Mouse (Mus musculus) embryonic facial prominence, embryonic 15.5 days (tissue): ENCODE measurements around the gene Kcnj6. TPM values are rescaled to one million over a fixed set of nuclear protein-coding genes. Genes with fewer than 3 reads are reported as not detected.

Source experiments
- ATAC-seq: fragments of 200-750 bp; cut with Nextera tagmentation; 2 replicates; pipeline ENCODE4 v1.8.0; 2017; ENCODE audit warnings: low read depth, moderate TSS enrichment; ENCODE audit not compliant: insufficient number of reproducible peaks, low FRiP score, low TSS enrichment
- H3K27ac ChIP-seq: fragments of 300-500 bp; sonication (generic); replicated peaks from 2 replicates; pipeline ENCODE4 v1.5.1; 2015; ENCODE audit warnings: mild to moderate bottlenecking, inconsistent platforms
- H3K27me3 ChIP-seq: fragments of 300-500 bp; sonication (generic); 2 replicates; pipeline ENCODE4 v1.6.1; 2015; ENCODE audit warnings: inconsistent platforms
- H3K36me3 ChIP-seq: fragments of 300-500 bp; sonication (generic); 2 replicates; pipeline ENCODE4 v1.6.1; 2015; ENCODE audit warnings: mild to moderate bottlenecking, inconsistent platforms
- H3K4me1 ChIP-seq: fragments of 300-500 bp; sonication (generic); 2 replicates; pipeline ENCODE4 v1.6.1; 2015; ENCODE audit warnings: inconsistent platforms
- H3K4me2 ChIP-seq: fragments of 300-500 bp; sonication (generic); replicated peaks from 2 replicates; pipeline ENCODE4 v1.6.1; 2015; ENCODE audit warnings: mild to moderate bottlenecking, inconsistent platforms
- H3K4me3 ChIP-seq: fragments of 300-500 bp; sonication (generic); replicated peaks from 2 replicates; pipeline ENCODE4 v1.5.1; 2015; ENCODE audit warnings: mild to moderate bottlenecking, inconsistent platforms
- H3K9ac ChIP-seq: fragments of 300-500 bp; sonication (generic); 2 replicates; pipeline ENCODE4 v1.6.1; 2015; ENCODE audit warnings: inconsistent platforms
- H3K9me3 ChIP-seq: fragments of 300-500 bp; sonication (generic); replicated peaks from 2 replicates; pipeline ENCODE4 v1.6.1; 2016; ENCODE audit warnings: inconsistent platforms
- WGBS: fragments of 180-500 bp; shearing (Covaris S2); methylation state at CpG from one replicate; pipeline ENCODE4 v1.1.7; 2015; 5-methylcytosine and 5-hydroxymethylcytosine counted together
- polyA plus RNA-seq: library from polyadenylated mRNA; unstranded; fragments of >200 nt; fragmentation: Nextera tagmentation; extraction: Ambion mirVana; gene quantifications from 2 replicates; pipeline ENCODE4 v1.2.1, GENCODE M21; 2015

Gene Kcnj6
- polyA plus RNA-seq, 1 experiment from 2014 or later: 0.32 TPM

DNA sequence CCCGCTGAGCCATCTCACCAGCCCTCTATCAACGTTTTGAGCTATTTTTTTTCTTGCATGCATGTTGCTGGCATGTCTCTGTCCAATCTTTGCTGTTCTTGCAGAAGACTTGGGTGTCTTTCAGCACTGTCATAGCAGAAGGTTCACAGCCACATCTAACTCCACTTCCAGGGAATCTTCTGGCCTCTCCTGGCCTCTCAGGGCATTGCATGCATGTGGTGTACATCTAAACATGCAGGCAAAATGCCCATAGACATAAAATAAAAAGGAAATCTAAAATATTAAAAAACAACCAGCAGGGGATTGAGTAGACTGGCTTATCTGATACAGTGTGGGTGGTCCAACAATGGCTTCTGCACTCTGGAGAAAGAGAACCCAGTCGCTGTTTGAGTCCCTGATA is 262.0 kb downstream of the Kcnj6 start:
- Histone ChIP-seq H3K9me3 (no peaks in the 10 kb centered on the region), H3K9ac (no peak overlapping the region), H3K4me1 (no peaks in the 10 kb centered on the region), H3K4me2 (no peak overlapping the region), H3K27me3 (no peaks in the 10 kb centered on the region), H3K27ac (no peak overlapping the region), H3K4me3 (no peak overlapping the region), H3K36me3 (no peaks in the 10 kb centered on the region)
- WGBS: 64% methylated on average over 3 of the region's 3 CpGs
- ATAC-seq: no peak

DNA sequence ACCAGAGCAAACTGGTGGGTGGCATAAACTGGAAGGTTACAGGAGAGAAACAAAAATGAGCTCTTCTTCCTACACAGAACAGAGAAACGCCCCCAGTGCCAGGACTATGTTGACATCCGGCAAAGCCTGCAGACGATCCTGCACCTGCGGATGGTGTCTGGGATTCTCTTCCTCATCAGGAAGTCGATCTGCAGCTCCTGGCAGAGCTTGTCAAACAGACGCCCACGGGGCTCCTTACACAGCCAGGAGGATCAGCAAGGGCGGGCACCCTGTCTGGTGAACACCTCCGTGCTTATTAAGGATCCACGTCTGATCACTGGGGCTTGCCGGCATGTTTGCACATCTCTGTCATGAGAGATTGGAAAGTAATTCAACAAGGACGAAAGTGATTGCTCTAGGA is 266.5 kb downstream of the Kcnj6 start:
- Histone ChIP-seq H3K4me2 (no peak overlapping the region), H3K27me3 (no peaks in the 10 kb centered on the region), H3K27ac (no peak overlapping the region), H3K9ac (no peak overlapping the region), H3K36me3 (no peaks in the 10 kb centered on the region), H3K4me1 (no peaks in the 10 kb centered on the region), H3K9me3 (0 out of 2 replicates have a peak, but pooled peaks cover 5% of the 10 kb centered on the region), H3K4me3 (no peak overlapping the region)
- 57% methylated on average over 12 of the region's 12 CpGs for WGBS
- ATAC-seq: no peak

DNA sequence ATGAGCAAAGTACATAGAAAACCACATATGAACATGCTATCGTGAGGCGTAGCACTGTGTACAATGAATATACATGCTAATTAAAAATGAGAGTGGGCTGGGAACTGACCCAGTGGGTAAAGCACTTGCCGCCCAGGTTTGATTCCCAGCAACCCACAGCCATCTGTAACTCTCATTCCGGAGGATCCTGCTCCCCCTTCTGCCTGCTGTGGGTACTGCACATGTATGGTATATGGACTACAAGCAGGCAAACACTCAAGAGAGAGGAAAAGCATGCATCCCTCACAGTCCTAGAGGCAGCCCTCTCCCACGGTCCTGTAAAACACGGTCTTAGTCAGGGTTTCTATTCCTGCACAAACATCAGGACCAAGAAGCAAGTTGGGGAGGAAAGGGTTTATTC is 268.3 kb downstream of the Kcnj6 start:
- Histone ChIP-seq H3K9me3 (0 out of 2 replicates have a peak, but pooled peaks cover 5% of the 10 kb centered on the region), H3K27ac (no peak overlapping the region), H3K4me3 (no peak overlapping the region), H3K36me3 (no peaks in the 10 kb centered on the region), H3K4me2 (no peak overlapping the region), H3K9ac (no peak overlapping the region), H3K4me1 (peaks cover 9% of the 10 kb centered on the region), H3K27me3 (no peaks in the 10 kb centered on the region)
- 88% methylated on average over 6 of the region's 6 CpGs for WGBS
- no peak for ATAC-seq

DNA sequence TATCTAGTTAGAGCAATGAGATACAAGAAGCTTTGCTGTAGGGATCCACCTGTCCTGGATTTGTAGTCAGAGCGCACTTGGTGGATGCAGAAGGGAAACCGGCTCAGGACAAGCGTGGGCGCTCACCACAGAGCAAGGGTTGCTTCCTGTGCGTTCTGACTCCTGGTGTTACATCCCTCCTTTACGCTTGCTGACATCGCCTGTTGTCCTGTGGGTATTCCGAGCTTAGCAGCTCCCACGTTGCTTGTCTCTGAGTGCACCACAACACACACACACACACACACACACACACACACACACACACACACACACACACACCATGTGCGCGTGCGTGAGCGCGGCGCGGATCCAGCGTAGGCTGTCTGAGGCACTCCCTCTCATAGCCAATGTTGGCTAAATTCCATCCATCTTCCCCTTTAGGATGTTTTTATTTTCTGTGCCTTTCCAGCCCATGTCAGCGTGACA is 272.7 kb downstream of the Kcnj6 start:
- Histone ChIP-seq H3K4me1 (peaks cover 15% of the 10 kb centered on the region), H3K9me3 (0 out of 2 replicates have a peak, but pooled peaks cover 5% of the 10 kb centered on the region), H3K36me3 (no peaks in the 10 kb centered on the region), H3K9ac (peak overlapping the region; percentile 28), H3K4me2 (peak overlapping the region; percentile 76), H3K27me3 (0 out of 2 replicates have a peak, but pooled peaks cover 3% of the 10 kb centered on the region), H3K4me3 (peak overlapping the region; percentile 51), H3K27ac (peak overlapping the region; percentile 23; the same call in 1 of the 2 replicates)
- no peak for ATAC-seq
- WGBS: under 1% methylated on average over 18 of the region's 18 CpGs

DNA sequence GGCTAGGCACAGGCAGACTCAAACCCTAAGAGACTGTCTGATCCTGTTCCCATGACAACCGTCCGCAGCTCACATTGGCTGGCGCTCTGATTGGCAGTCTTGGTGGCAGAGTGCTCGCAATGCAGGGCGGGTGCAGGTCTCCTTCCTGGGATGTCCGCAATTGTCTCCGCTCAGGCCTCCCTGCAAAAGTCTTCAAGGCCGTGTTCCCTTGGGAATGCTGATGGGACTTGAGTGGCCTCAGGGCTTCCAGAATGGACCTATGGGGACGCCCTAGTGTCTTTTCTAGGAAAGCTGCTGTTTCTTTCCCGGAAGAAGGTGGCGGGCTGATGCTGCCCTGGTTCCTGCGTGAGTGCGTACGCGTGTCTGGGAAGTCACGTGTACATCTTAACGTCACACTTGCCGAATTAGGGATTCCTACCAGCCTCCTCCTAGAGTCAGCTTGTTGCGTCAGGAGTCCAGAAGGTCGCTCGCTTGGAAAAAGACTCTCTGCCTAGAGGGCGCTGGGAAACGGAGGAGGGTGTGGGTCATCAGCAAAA is 273.4 kb downstream of the Kcnj6 start:
- Histone ChIP-seq H3K4me2 (peak overlapping the region; percentile 76), H3K27me3 (0 out of 2 replicates have a peak, but pooled peaks cover 3% of the 10 kb centered on the region), H3K36me3 (no peaks in the 10 kb centered on the region), H3K9ac (peak overlapping the region; percentile 28; the same call in 1 of the 2 replicates), H3K27ac (peak overlapping the region; percentile 23; the same call in 1 of the 2 replicates), H3K9me3 (0 out of 2 replicates have a peak, but pooled peaks cover 3% of the 10 kb centered on the region), H3K4me1 (peaks cover 18% of the 10 kb centered on the region), H3K4me3 (peak overlapping the region; percentile 51)
- WGBS: 1% methylated on average over 23 of the region's 23 CpGs
- peak; percentile 80; the same call in 1 of the 2 replicates for ATAC-seq

DNA sequence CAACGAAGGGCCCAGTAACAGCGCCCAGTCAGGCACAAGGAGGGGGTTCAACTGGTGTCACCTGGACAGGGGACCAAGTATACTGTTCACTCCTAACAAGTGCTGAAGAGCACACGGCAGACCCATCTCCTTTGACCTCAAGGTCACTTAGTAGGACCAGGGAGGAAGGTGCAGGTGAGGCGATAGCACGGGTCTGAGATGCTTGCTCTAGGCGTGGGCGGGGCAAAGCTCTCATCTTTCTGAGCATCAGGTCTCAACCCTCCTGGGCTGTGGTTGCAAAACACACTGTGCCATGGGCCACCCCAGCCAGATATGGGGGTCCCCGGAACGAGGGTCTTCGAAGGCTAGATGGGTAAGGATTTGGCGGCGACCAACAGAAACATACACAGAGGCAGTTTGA is 274.6 kb downstream of the Kcnj6 start:
- no peak overlapping the region for H3K27ac ChIP-seq
- no peak overlapping the region for H3K9ac ChIP-seq
- ATAC-seq: no peak
- H3K36me3 ChIP-seq: no peaks in the 10 kb centered on the region
- WGBS: 77% methylated on average over 12 of the region's 12 CpGs
- peaks cover 26% of the 10 kb centered on the region for H3K4me1 ChIP-seq
- H3K4me2 ChIP-seq: no peak overlapping the region
- no peak overlapping the region for H3K4me3 ChIP-seq
- 0 out of 2 replicates have a peak, but pooled peaks cover 3% of the 10 kb centered on the region for H3K27me3 ChIP-seq
- no peaks in the 10 kb centered on the region for H3K9me3 ChIP-seq

DNA sequence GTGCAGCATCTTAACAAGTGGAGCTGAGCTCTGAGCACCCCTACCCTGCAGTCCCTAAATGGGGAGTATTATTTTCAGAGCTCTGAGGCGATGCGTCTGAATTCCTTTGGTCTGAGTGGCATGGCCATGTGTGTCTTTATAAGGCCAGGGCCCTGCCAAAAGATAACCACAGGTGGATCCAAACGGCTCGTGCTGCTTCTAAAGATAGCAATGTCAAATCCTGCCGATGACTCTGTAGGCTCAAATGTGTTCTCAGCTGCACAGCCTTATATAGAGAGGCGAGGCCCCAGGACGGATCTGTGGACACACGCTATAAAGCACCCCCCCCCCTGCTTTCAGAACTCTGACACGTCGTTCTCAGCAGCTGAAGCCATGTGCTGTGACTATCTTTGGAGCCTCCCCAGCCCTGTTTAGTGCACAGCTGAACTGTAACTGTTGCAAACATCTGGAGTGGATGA is 275.9 kb downstream of the Kcnj6 start:
- 64% methylated on average over 10 of the region's 10 CpGs for WGBS
- H3K27ac ChIP-seq: no peak overlapping the region
- no peak overlapping the region for H3K4me3 ChIP-seq
- no peak overlapping the region for H3K9ac ChIP-seq
- peaks cover 26% of the 10 kb centered on the region for H3K4me1 ChIP-seq
- H3K4me2 ChIP-seq: no peak overlapping the region
- no peaks in the 10 kb centered on the region for H3K9me3 ChIP-seq
- ATAC-seq: peak; percentile 55
- 0 out of 2 replicates have a peak, but pooled peaks cover 3% of the 10 kb centered on the region for H3K27me3 ChIP-seq
- H3K36me3 ChIP-seq: no peaks in the 10 kb centered on the region

DNA sequence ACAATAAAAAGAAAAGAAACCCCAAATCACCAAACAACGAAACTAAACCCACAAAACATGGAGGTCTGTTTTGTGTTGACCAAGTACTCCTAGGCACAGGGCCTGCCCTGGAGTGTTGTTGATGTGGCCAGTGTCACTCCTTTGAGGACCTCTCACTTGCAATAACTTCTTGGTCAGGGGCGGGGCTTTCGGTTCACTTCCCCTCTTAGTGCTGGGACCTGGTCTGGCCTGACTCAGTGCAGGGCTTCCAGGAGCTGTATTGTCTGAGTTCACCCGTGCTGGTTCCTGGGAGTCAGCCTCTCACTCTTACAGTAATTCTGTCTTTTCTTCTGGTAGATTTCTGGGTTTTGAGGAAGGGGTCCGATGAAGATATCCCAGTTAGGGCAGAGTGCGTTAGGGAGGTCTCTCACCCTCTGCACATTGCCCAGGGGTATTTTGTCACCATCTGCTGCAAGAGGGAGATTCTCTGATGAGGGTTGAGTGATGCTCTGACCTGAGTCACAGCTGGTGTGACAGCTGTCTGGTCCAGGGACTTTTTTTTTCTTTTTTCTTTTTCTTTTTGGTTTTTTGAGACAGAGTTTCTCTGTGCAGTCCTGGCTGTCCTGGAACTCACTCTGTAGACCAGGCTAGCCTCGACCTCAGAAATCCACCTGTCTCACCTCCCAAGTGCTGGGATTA is 276.9 kb downstream of the Kcnj6 start:
- Histone ChIP-seq H3K27ac (no peak overlapping the region), H3K4me3 (no peak overlapping the region), H3K9ac (no peak overlapping the region), H3K9me3 (no peaks in the 10 kb centered on the region), H3K4me2 (no peak overlapping the region), H3K4me1 (peaks cover 26% of the 10 kb centered on the region), H3K36me3 (no peaks in the 10 kb centered on the region), H3K27me3 (0 out of 2 replicates have a peak, but pooled peaks cover 3% of the 10 kb centered on the region)
- WGBS: 59% methylated on average over 7 of the region's 7 CpGs
- no peak for ATAC-seq

DNA sequence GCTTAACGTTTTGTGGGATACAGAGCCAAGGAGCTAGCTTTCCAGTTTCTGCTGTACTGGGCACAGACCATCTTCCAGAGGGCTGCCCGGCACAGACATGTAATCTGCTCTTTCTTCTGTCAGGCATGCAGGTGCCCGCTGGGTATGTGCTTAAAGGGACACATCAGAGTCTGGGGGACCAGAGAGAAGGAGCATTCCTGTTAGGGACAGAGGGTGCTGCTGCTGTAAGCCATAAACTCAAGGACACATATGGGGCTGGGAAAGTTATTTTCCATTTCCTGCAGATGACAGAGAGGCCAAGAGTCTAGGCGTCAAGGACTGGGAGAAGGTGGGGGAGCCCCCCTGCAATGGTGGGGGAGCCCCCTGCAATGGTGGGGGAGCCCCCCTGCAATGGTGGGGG is 278.0 kb downstream of the Kcnj6 start:
- no peaks in the 10 kb centered on the region for H3K36me3 ChIP-seq
- H3K27ac ChIP-seq: no peak overlapping the region
- H3K4me2 ChIP-seq: no peak overlapping the region
- H3K4me1 ChIP-seq: peaks cover 19% of the 10 kb centered on the region; the same call in 1 of the 2 replicates
- WGBS: 58% methylated on average over 4 of the region's 4 CpGs
- ATAC-seq: no peak
- no peak overlapping the region for H3K4me3 ChIP-seq
- H3K9me3 ChIP-seq: no peaks in the 10 kb centered on the region
- H3K9ac ChIP-seq: no peak overlapping the region
- 0 out of 2 replicates have a peak, but pooled peaks cover 3% of the 10 kb centered on the region for H3K27me3 ChIP-seq

DNA sequence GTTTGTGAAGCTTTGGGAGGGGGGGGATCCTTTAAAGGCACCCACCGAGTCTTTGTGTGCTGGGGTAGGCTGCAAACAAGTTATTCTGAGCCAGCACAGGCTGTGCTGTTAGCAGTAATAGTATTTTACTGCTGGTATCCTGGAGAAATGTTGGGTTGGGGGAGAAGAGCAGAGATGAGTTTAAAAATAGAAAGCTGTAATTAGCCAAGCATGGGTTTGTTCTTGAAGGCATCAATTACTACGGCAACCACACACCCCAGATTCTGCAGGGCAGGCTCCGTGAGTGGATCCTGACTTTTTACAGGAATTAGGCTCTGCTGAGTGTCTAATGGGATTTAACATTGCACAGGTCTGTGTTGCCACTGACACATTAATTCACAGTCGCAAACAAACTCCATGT is 278.6 kb downstream of the Kcnj6 start:
- peaks cover 14% of the 10 kb centered on the region; the same call in 1 of the 2 replicates for H3K4me1 ChIP-seq
- H3K27ac ChIP-seq: peak overlapping the region; percentile 49
- no peak overlapping the region for H3K4me3 ChIP-seq
- H3K9ac ChIP-seq: no peak overlapping the region
- 0 out of 2 replicates have a peak, but pooled peaks cover 3% of the 10 kb centered on the region for H3K27me3 ChIP-seq
- no peaks in the 10 kb centered on the region for H3K36me3 ChIP-seq
- 34% methylated on average over 4 of the region's 4 CpGs for WGBS
- ATAC-seq: no peak
- H3K4me2 ChIP-seq: no peak overlapping the region
- no peaks in the 10 kb centered on the region for H3K9me3 ChIP-seq

DNA sequence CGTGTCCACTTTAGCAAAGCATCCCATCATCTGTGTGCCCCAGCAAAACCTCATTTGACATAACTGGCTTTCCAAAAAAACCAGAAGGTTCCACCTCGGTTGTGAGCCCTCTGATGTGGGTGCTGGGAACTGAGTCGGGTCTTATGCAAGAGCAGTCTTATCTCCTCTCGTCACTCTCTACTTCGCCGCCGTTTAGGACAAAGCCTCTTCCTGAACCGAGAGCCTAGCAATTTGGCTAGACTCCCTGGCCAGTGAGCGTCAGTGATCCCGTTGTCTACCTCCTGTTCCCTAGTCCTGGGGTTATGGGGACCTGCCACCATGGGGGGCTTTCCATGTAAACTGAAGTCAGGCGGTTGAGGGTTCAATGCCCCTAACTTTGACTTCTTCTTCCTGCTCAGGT is 280.4 kb downstream of the Kcnj6 start:
- Histone ChIP-seq H3K27ac (no peak overlapping the region), H3K4me1 (peaks cover 17% of the 10 kb centered on the region; the same call in 1 of the 2 replicates), H3K4me2 (no peak overlapping the region), H3K27me3 (0 out of 2 replicates have a peak, but pooled peaks cover 3% of the 10 kb centered on the region), H3K9me3 (no peaks in the 10 kb centered on the region), H3K9ac (no peak overlapping the region), H3K36me3 (no peaks in the 10 kb centered on the region), H3K4me3 (no peak overlapping the region)
- ATAC-seq: no peak
- 91% methylated on average over 11 of the region's 11 CpGs for WGBS
